Mouse (Mus musculus): ENCODE results near the gene Wwp2. TPM values are rescaled to one million over a fixed set of nuclear protein-coding genes. Genes with fewer than 3 reads are reported as not detected.

Wwp2 gene
- total RNA-seq, 1 experiment from 2014 or later = 102 TPM

- no peak for ATAC-seq (ENCODE audit: extremely low read depth, insufficient number of reproducible peaks, low FRiP score, poor library complexity, severe bottlenecking)
Measured at GRCm38 (mm10) chr8:107498806-107499205, 62.6 kb downstream of the Wwp2 start.

GRCm38 (mm10) chr8:107499519-107499918 is 63.4 kb downstream of the Wwp2 start:
- ATAC-seq (ENCODE audit: extremely low read depth, insufficient number of reproducible peaks, low FRiP score, poor library complexity, severe bottlenecking) = no peak

- ATAC-seq (ENCODE audit: extremely low read depth, insufficient number of reproducible peaks, low FRiP score, poor library complexity, severe bottlenecking) = no peak
Measured at GRCm38 (mm10) chr8:107502407-107502806, 66.2 kb downstream of the Wwp2 start.

- ATAC-seq (ENCODE audit: extremely low read depth, insufficient number of reproducible peaks, low FRiP score, poor library complexity, severe bottlenecking) = peak; percentile 46
Measured at GRCm38 (mm10) chr8:107502922-107503321, 66.8 kb downstream of the Wwp2 start.

- ATAC-seq (ENCODE audit: extremely low read depth, insufficient number of reproducible peaks, low FRiP score, poor library complexity, severe bottlenecking) = no peak
Measured at GRCm38 (mm10) chr8:107503354-107503753, 67.2 kb downstream of the Wwp2 start.

- ATAC-seq (ENCODE audit: extremely low read depth, insufficient number of reproducible peaks, low FRiP score, poor library complexity, severe bottlenecking) = no peak
Measured at GRCm38 (mm10) chr8:107504239-107504985, 68.2 kb downstream of the Wwp2 start.

GRCm38 (mm10) chr8:107505271-107505670 is 69.1 kb downstream of the Wwp2 start:
- ATAC-seq (ENCODE audit: extremely low read depth, insufficient number of reproducible peaks, low FRiP score, poor library complexity, severe bottlenecking) = no peak

- no peak for ATAC-seq (ENCODE audit: extremely low read depth, insufficient number of reproducible peaks, low FRiP score, poor library complexity, severe bottlenecking)
Measured at GRCm38 (mm10) chr8:107507019-107507418, 70.9 kb downstream of the Wwp2 start.

- no peak for ATAC-seq (ENCODE audit: extremely low read depth, insufficient number of reproducible peaks, low FRiP score, poor library complexity, severe bottlenecking)
Measured at GRCm38 (mm10) chr8:107510204-107510603, 74.0 kb downstream of the Wwp2 start.

GRCm38 (mm10) chr8:107510766-107511165 is 74.6 kb downstream of the Wwp2 start:
- ATAC-seq (ENCODE audit: extremely low read depth, insufficient number of reproducible peaks, low FRiP score, poor library complexity, severe bottlenecking) = no peak

GRCm38 (mm10) chr8:107513249-107513648 is 77.1 kb downstream of the Wwp2 start:
- no peak for ATAC-seq (ENCODE audit: extremely low read depth, insufficient number of reproducible peaks, low FRiP score, poor library complexity, severe bottlenecking)

GRCm38 (mm10) chr8:107514949-107515721 is 79.0 kb downstream of the Wwp2 start:
- no peak for ATAC-seq (ENCODE audit: extremely low read depth, insufficient number of reproducible peaks, low FRiP score, poor library complexity, severe bottlenecking)

GRCm38 (mm10) chr8:107518726-107519125 is 82.6 kb downstream of the Wwp2 start:
- no peak for ATAC-seq (ENCODE audit: extremely low read depth, insufficient number of reproducible peaks, low FRiP score, poor library complexity, severe bottlenecking)

- ATAC-seq (ENCODE audit: extremely low read depth, insufficient number of reproducible peaks, low FRiP score, poor library complexity, severe bottlenecking) = no peak
Measured at GRCm38 (mm10) chr8:107519860-107520259, 83.7 kb downstream of the Wwp2 start.

- ATAC-seq (ENCODE audit: extremely low read depth, insufficient number of reproducible peaks, low FRiP score, poor library complexity, severe bottlenecking) = no peak
Measured at GRCm38 (mm10) chr8:107521788-107522554, 85.8 kb downstream of the Wwp2 start.

- ATAC-seq (ENCODE audit: extremely low read depth, insufficient number of reproducible peaks, low FRiP score, poor library complexity, severe bottlenecking) = no peak
Measured at GRCm38 (mm10) chr8:107522555-107522833, 86.3 kb downstream of the Wwp2 start.

- ATAC-seq (ENCODE audit: extremely low read depth, insufficient number of reproducible peaks, low FRiP score, poor library complexity, severe bottlenecking) = no peak
Measured at GRCm38 (mm10) chr8:107524535-107524934, 88.4 kb downstream of the Wwp2 start.

- ATAC-seq (ENCODE audit: extremely low read depth, insufficient number of reproducible peaks, low FRiP score, poor library complexity, severe bottlenecking) = no peak
Measured at GRCm38 (mm10) chr8:107528786-107529185, 92.6 kb downstream of the Wwp2 start.

- no peak for ATAC-seq (ENCODE audit: extremely low read depth, insufficient number of reproducible peaks, low FRiP score, poor library complexity, severe bottlenecking)
Measured at GRCm38 (mm10) chr8:107537472-107537871, 101.3 kb downstream of the Wwp2 start.

GRCm38 (mm10) chr8:107540623-107541022 is 104.5 kb downstream of the Wwp2 start:
- no peak for ATAC-seq (ENCODE audit: extremely low read depth, insufficient number of reproducible peaks, low FRiP score, poor library complexity, severe bottlenecking)

All from neutrophil, adult 5-6 weeks (primary cell).